ENCODE assay signal across 9 mouse cellular contexts in genomic region chr3:90604416-90604815, GRCm38 (mm10). TPM values are rescaled to one million over a fixed set of nuclear protein-coding genes. Genes with fewer than 3 reads are reported as not detected.
DNase-seq lines count a peak whose midpoint lies in the region; ATAC-seq and TF ChIP-seq lines count a peak whose summit lies in the region.
"Had no signal": no experiment of that assay in that cellular context is flagged by ENCODE, and none has a peak within 500 bp of the region (broad histone marks: within the 10 kb centered on the region; RNA-seq: fewer than 3 reads in every experiment).

No protein-coding gene starts in this region.

- 44% methylated on average over 4 of the region's 4 CpGs for WGBS in liver, embryonic 12.5 days (ENCODE audit: insufficient replicate concordance)
- WGBS in bone marrow, adult 2 months: 19% methylated on average over 4 of the region's 4 CpGs
- 4% methylated on average over 4 of the region's 4 CpGs for WGBS in limb, embryonic 14.5 days

- no peaks in the 10 kb centered on the region for H3K36me3 ChIP-seq in liver, embryonic 12.5 days
- H3K36me3 ChIP-seq in limb, embryonic 14.5 days (ENCODE audit: control insufficient read depth, insufficient read depth, low read length): no peaks in the 10 kb centered on the region

- H3K27me3 ChIP-seq in liver, embryonic 12.5 days (replicated peaks): no peaks in the 10 kb centered on the region; the same call in 1 of the 2 replicates
- H3K27me3 ChIP-seq in limb, embryonic 14.5 days (ENCODE audit: control insufficient read depth, insufficient read depth, low read length): no peaks in the 10 kb centered on the region

- no peak for TF ChIP-seq CTCF in bone marrow, adult 2 months (IDR thresholded peaks at IDR 0.05; ENCODE audit: control insufficient read depth, insufficient read depth, low read length)

- H3K9me3 ChIP-seq in liver, embryonic 12.5 days (replicated peaks): no peaks in the 10 kb centered on the region
- H3K9me3 ChIP-seq in limb, embryonic 14.5 days (ENCODE audit: control insufficient read depth, low read length): no peaks in the 10 kb centered on the region

- DNase-seq in liver: peak; percentile 52
- DNase-seq in gastrocnemius, postnatal 10 days: peak; percentile 79
- DNase-seq in induced T-regulatory cell, adult 2 months (ENCODE audit: low read depth): peak; percentile 49
- peak; percentile 90 for DNase-seq in limb, embryonic 14.5 days (ENCODE audit: low spot score)
- peak; percentile 58 to 70 for DNase-seq in right cerebral cortex, postnatal 10 days (ENCODE audit: low spot score in 2 of 2)
- DNase-seq in thymus, adult 18-20 months: no peak

- no peak overlapping the region for H3K9ac ChIP-seq in liver, embryonic 12.5 days
- H3K9ac ChIP-seq in limb, embryonic 14.5 days (ENCODE audit: low read depth, low read length, severe bottlenecking): no peak overlapping the region

- no peak overlapping the region for H3K4me3 ChIP-seq in liver, embryonic 12.5 days
- peak overlapping the region; percentile 9 for H3K4me3 ChIP-seq in bone marrow, adult 2 months (replicated peaks; ENCODE audit: control insufficient read depth, low read depth, low read length)
- H3K4me3 ChIP-seq in limb, embryonic 14.5 days (replicated peaks; ENCODE audit: low read length): no peak overlapping the region

- no peak overlapping the region for H3K4me2 ChIP-seq in liver, embryonic 12.5 days
- H3K4me2 ChIP-seq in limb, embryonic 14.5 days (replicated peaks; ENCODE audit: low read depth, low read length, severe bottlenecking): no peak overlapping the region

- 0 out of 2 replicates have a peak, but pooled peaks cover 4% of the 10 kb centered on the region for H3K4me1 ChIP-seq in liver, embryonic 12.5 days
- peaks cover 6% of the 10 kb centered on the region for H3K4me1 ChIP-seq in bone marrow, adult 2 months (ENCODE audit: control insufficient read depth, insufficient read depth, low read length)
- peaks cover 39% of the 10 kb centered on the region for H3K4me1 ChIP-seq in limb, embryonic 14.5 days (ENCODE audit: control insufficient read depth, insufficient read depth, low read length)

- TF ChIP-seq POLR2A in bone marrow, adult 2 months (IDR thresholded peaks at IDR 0.05; ENCODE audit: borderline replicate concordance, control insufficient read depth, low read depth, low read length): no peak
- TF ChIP-seq POLR2A in limb, embryonic 14.5 days (IDR thresholded peaks at IDR 0.05; ENCODE audit: borderline replicate concordance, extremely low read depth, insufficient read depth, insufficient read length): no peak

- no peak overlapping the region for H3K27ac ChIP-seq in liver, embryonic 12.5 days
- no peak overlapping the region for H3K27ac ChIP-seq in bone marrow, adult 2 months (ENCODE audit: control insufficient read depth, insufficient read depth, low read depth, low read length, poor library complexity)
- peak overlapping the region; percentile 84 for H3K27ac ChIP-seq in limb, embryonic 14.5 days (replicated peaks; ENCODE audit: low read depth, low read length)

- ATAC-seq in liver, embryonic 12.5 days: no peak
- peak; percentile 77 for ATAC-seq in limb, embryonic 14.5 days (ENCODE audit: low FRiP score, low read depth)

RNA-seq across cellular contexts. Expression of gene S100a4, which starts 0.8 kb away (rescaled TPM):
- polyA plus RNA-seq in liver, embryonic 12.5 days (2016; fragmentation: Nextera tagmentation; extraction: Ambion mirVana): 0.55 and 0.69 TPM in 2 replicates
- 71.4 and 238 TPM in 2 replicates for polyA plus RNA-seq in bone marrow, adult 2 months (2011; ENCODE audit: insufficient read depth, insufficient read length, low replicate concordance, missing spikeins)
- total RNA-seq in gastrocnemius, postnatal 10 days (2021): 10 to 100 TPM in 1 of 2 experiments, 1 to 10 TPM in 1; 9.6 to 20.1 TPM
- polyA plus RNA-seq in limb, embryonic 14.5 days (2012; rRNA removed): 18.0 and 26.2 TPM in 2 replicates
- polyA plus RNA-seq in limb, embryonic 14.5 days (2014; fragmentation: Nextera tagmentation; extraction: Ambion mirVana): 17.9 and 18.0 TPM in 2 replicates

RNA-seq across cellular contexts. Expression of gene Gm42674, which starts 2.7 kb away (rescaled TPM):
- not detected in 2 replicates for polyA plus RNA-seq in liver, embryonic 12.5 days (2016; fragmentation: Nextera tagmentation; extraction: Ambion mirVana)
- polyA plus RNA-seq in bone marrow, adult 2 months (2011; ENCODE audit: insufficient read depth, insufficient read length, low replicate concordance, missing spikeins): not detected in 2 replicates
- not detected for total RNA-seq in gastrocnemius, postnatal 10 days (2021)
- polyA plus RNA-seq in limb, embryonic 14.5 days (2012; rRNA removed): not detected in 2 replicates
- not detected in 2 replicates for polyA plus RNA-seq in limb, embryonic 14.5 days (2014; fragmentation: Nextera tagmentation; extraction: Ambion mirVana)
- total RNA-seq: left cerebral cortex, adult 8-10 months had no signal

RNA-seq across cellular contexts. Expression of gene S100a5, which starts 3.9 kb away (rescaled TPM):
- polyA plus RNA-seq in liver, embryonic 12.5 days (2016; fragmentation: Nextera tagmentation; extraction: Ambion mirVana): not detected in 2 replicates
- not detected in 2 replicates for polyA plus RNA-seq in bone marrow, adult 2 months (2011; ENCODE audit: insufficient read depth, insufficient read length, low replicate concordance, missing spikeins)
- not detected for total RNA-seq in gastrocnemius, postnatal 10 days (2021)
- polyA plus RNA-seq in limb, embryonic 14.5 days (2012; rRNA removed): not detected in 2 replicates
- polyA plus RNA-seq in limb, embryonic 14.5 days (2014; fragmentation: Nextera tagmentation; extraction: Ambion mirVana): not detected in 2 replicates

RNA-seq across cellular contexts. Expression of gene S100a6, which starts 8.3 kb away (rescaled TPM):
- polyA plus RNA-seq in liver, embryonic 12.5 days (2016; fragmentation: Nextera tagmentation; extraction: Ambion mirVana): 5.7 and 6.8 TPM in 2 replicates
- 391 and 969 TPM in 2 replicates for polyA plus RNA-seq in bone marrow, adult 2 months (2011; ENCODE audit: insufficient read depth, insufficient read length, low replicate concordance, missing spikeins)
- total RNA-seq in gastrocnemius, postnatal 10 days (2021): 100 to 1,000 TPM in 1 of 2 experiments, 10 to 100 TPM in 1; 83.2 to 102 TPM
- polyA plus RNA-seq in limb, embryonic 14.5 days (2012; rRNA removed): 92.4 and 108 TPM in 2 replicates
- 203 and 233 TPM in 2 replicates for polyA plus RNA-seq in limb, embryonic 14.5 days (2014; fragmentation: Nextera tagmentation; extraction: Ambion mirVana)

RNA-seq across cellular contexts. Expression of gene S100a2, which starts 14.4 kb away (rescaled TPM):
- not detected in 2 replicates for polyA plus RNA-seq in liver, embryonic 12.5 days (2016; fragmentation: Nextera tagmentation; extraction: Ambion mirVana)
- polyA plus RNA-seq in bone marrow, adult 2 months (2011; ENCODE audit: insufficient read depth, insufficient read length, low replicate concordance, missing spikeins): not detected in 2 replicates
- not detected for total RNA-seq in gastrocnemius, postnatal 10 days (2021)
- polyA plus RNA-seq in limb, embryonic 14.5 days (2012; rRNA removed): not detected in 2 replicates
- not detected in 2 replicates for polyA plus RNA-seq in limb, embryonic 14.5 days (2014; fragmentation: Nextera tagmentation; extraction: Ambion mirVana)
- total RNA-seq: left cerebral cortex, adult 8-10 months had no signal

Comparison
In these comparisons a context has a peak if more than half of its experiments do, and no peak if none do; other contexts are left out.
1. DNase-seq: peak in liver (single experiment), gastrocnemius, postnatal 10 days (single experiment), induced T-regulatory cell, adult 2 months (single experiment), limb, embryonic 14.5 days (single experiment) and right cerebral cortex, postnatal 10 days (2 of 2); none in thymus, adult 18-20 months (0 of 2).
2. RNA of gene S100a4, which starts 0.8 kb away (polyA plus RNA-seq): 71.4 to 238 TPM in bone marrow, adult 2 months and 17.9 to 26.2 TPM in limb, embryonic 14.5 days; 0.55 to 0.69 TPM in liver, embryonic 12.5 days; every median in the first group is over 10 times any median in the second.